Mouse (Mus musculus) monocyte, adult 5-6 weeks (primary cell): ENCODE measurements around the gene Tspan31. TPM values are rescaled to one million over a fixed set of nuclear protein-coding genes. Genes with fewer than 3 reads are reported as not detected.
"Not testable (repeated sequence)": the region's sequence is repeated elsewhere in the genome, so short reads cannot be mapped to it uniquely, and the experiment has no call there.

Source experiments
- ATAC-seq: fragments of 153-309, 156-312 bp; replicated peaks from 2 replicates; pipeline ENCODE4 v1.8.0; 2017; ENCODE audit warnings: mild to moderate bottlenecking; ENCODE audit not compliant: low TSS enrichment, insufficient number of reproducible peaks, severe bottlenecking, poor library complexity, low FRiP score
- total RNA-seq: library from RNA; stranded (forward); fragments of 200-1000, 200-491, 200-594 nt; gene quantifications from 3 replicates; pipeline ENCODE4 v1.2.3, GENCODE M21; 2017

Gene Tspan31
- total RNA-seq, 1 experiment from 2014 or later: 49.9 TPM

GRCm38 (mm10) chr10:127071203-127071602, 1.1 kb upstream of the Tspan31 start:
- ATAC-seq: no peak

- no peak for ATAC-seq
Observed at GRCm38 (mm10) chr10:127069281-127070189, 529 bp downstream of the Tspan31 start.

GRCm38 (mm10) chr10:127068360-127069038, 1.6 kb downstream of the Tspan31 start:
- ATAC-seq: no peak

GRCm38 (mm10) chr10:127066519-127067018, 3.5 kb downstream of the Tspan31 start:
- ATAC-seq: no peak

GRCm38 (mm10) chr10:127065981-127066380, 4.1 kb downstream of the Tspan31 start:
- ATAC-seq: no peak

- ATAC-seq: no peak
Observed at GRCm38 (mm10) chr10:127063913-127064870, 5.9 kb downstream of the Tspan31 start.

- ATAC-seq: peak; percentile 78
Observed at GRCm38 (mm10) chr10:127063239-127063872, 6.7 kb downstream of the Tspan31 start, which contains the start of gene Cdk4. Gene Cdk4 (plus strand): TSS chr10:127063534.

GRCm38 (mm10) chr10:127062503-127062902, 7.6 kb downstream of the Tspan31 start:
- ATAC-seq: no peak

- ATAC-seq: not testable (repeated sequence)
Observed at GRCm38 (mm10) chr10:127062101-127062500, 8.0 kb downstream of the Tspan31 start.

- no peak for ATAC-seq
Observed at GRCm38 (mm10) chr10:127061513-127061912, 8.6 kb downstream of the Tspan31 start.

- ATAC-seq: no peak
Observed at GRCm38 (mm10) chr10:127061085-127061484, 9.0 kb downstream of the Tspan31 start.

- ATAC-seq: no peak
Observed at GRCm38 (mm10) chr10:127059968-127060916, 9.8 kb downstream of the Tspan31 start, which contains the start of gene March9. Gene March9 (minus strand): TSS chr10:127060184.

GRCm38 (mm10) chr10:127059174-127059967, 10.7 kb downstream of the Tspan31 start:
- no peak for ATAC-seq

GRCm38 (mm10) chr10:127058708-127059107, 11.4 kb downstream of the Tspan31 start:
- no peak for ATAC-seq

GRCm38 (mm10) chr10:127058161-127058560, 11.9 kb downstream of the Tspan31 start:
- ATAC-seq: peak; percentile 64

GRCm38 (mm10) chr10:127056490-127056889, 13.6 kb downstream of the Tspan31 start:
- no peak for ATAC-seq
